ENCODE assay signal across 8 mouse cellular contexts in the genomic region with DNA sequence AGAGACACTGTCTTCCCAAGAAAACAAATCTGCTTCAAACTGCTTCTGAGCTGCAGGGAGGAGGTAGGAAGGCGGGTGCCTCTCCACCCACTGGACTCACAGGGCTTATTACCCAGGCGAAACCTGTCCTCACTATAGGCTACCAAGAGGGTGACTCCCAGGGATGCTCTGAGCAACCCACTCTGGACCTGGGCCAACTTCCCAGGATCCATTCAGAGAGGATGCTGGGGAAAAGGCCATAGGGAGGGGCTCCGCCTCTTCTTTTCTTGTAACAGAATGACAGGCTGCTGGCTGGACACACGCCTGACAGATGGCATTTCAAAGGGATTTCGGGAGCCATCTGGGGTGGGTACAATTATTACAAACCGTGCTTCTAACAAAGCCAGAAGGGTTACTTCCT.
A peak's percentile ranks its signal among the peaks of the same experiment; 100 is the strongest.
DNase-seq lines count a peak whose midpoint lies in the region; TF ChIP-seq lines count a peak whose summit lies in the region.

No protein-coding gene starts in this region.

- H3K4me3 ChIP-seq in olfactory bulb, adult 2 months (ENCODE audit: insufficient read depth, low read depth, low read length): no peak overlapping the region; the same call in 1 of the 2 replicates

- peak overlapping the region; percentile 53 for H3K27ac ChIP-seq in olfactory bulb, adult 2 months (ENCODE audit: insufficient read depth, low read depth, low read length)

- peaks cover 13% of the 10 kb centered on the region for H3K4me1 ChIP-seq in olfactory bulb, adult 2 months (ENCODE audit: control insufficient read depth, insufficient read depth, low read length)

- WGBS in olfactory bulb, adult 2 months: 10% methylated on average over 6 of the region's 6 CpGs

- no peak for TF ChIP-seq POLR2A in olfactory bulb, adult 2 months (IDR thresholded peaks at IDR 0.05; ENCODE audit: insufficient read depth, low read depth, low read length)

- DNase-seq in lung, postnatal 10 days: peak; percentile 44
- no peak for DNase-seq in lung, adult 18-20 months
- DNase-seq in embryo, embryonic 10 days (ENCODE audit: low spot score): peak; percentile 66
- peak; percentile 4 for DNase-seq in gastrocnemius, adult 18-20 months (ENCODE audit: low spot score)
- DNase-seq in left cerebral cortex, adult 18-20 months (ENCODE audit: low spot score in 2 of 2): peak; percentile 64 to 77
- DNase-seq in spleen, postnatal 10 days (ENCODE audit: low spot score in 2 of 2): no peak
- no peak for DNase-seq in kidney, adult 9 months

- no peak for TF ChIP-seq CTCF in olfactory bulb, adult 2 months (IDR thresholded peaks at IDR 0.05; ENCODE audit: insufficient read depth, low read depth, low read length)

Comparison
In these comparisons a context has a peak if more than half of its experiments do, and no peak if none do; other contexts are left out.
1. DNase-seq: peak in lung, postnatal 10 days (single experiment), embryo, embryonic 10 days (single experiment), gastrocnemius, adult 18-20 months (single experiment) and left cerebral cortex, adult 18-20 months (2 of 2); none in lung, adult 18-20 months (0 of 2), spleen, postnatal 10 days (0 of 2) and kidney, adult 9 months (single experiment).